Mouse (Mus musculus) lung, adult 2 months (tissue): Measurements from ENCODE around the gene Atg4b.

ENCODE experiments used
- CTCF ChIP-seq: fragments of 200-500 bp; IDR thresholded peaks from 2 replicates; pipeline ENCODE4 v1.5.1; 2011; ENCODE audit warnings: mild to moderate bottlenecking, low read length, control low read depth; ENCODE audit not compliant: insufficient read depth
- POLR2A ChIP-seq: fragments of 200-500 bp; IDR thresholded peaks from 2 replicates; pipeline ENCODE4 v1.6.1; 2011; ENCODE audit warnings: low read depth, mild to moderate bottlenecking, control low read depth, low read length, borderline replicate concordance; ENCODE audit errors: extremely low read depth

DNA sequence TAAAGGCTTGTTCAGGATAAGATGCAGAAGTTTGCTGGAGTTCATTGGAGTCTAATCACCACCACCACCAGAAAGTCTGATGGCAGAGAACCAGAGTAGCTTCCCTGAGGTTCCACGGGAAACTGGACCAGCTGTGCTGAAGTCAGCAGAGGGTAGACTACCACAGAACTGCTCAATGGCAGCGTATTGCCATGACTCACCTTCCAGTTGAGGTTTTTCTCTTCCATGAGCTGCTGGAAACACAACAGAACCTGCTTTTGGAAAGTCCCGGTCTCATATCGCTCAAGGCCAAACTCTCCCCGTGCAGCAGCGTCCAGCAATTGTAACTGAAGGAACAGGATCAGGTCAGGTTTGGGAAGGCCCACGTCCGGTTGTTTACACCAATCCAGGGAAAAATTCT, 43.2 kb downstream of the Atg4b start:
- no peak for TF ChIP-seq POLR2A
- TF ChIP-seq CTCF: no peak
